Mouse (Mus musculus): Measurements from ENCODE around the gene Asns. TPM values are rescaled to one million over a fixed set of nuclear protein-coding genes. Genes with fewer than 3 reads are reported as not detected.
"Not testable (repeated sequence)": the region's sequence is repeated elsewhere in the genome, so short reads cannot be mapped to it uniquely, and the experiment has no call there.

The Asns gene
- total RNA-seq, 2 experiments from 2014 or later = 51.2 to 58.4 TPM

DNA sequence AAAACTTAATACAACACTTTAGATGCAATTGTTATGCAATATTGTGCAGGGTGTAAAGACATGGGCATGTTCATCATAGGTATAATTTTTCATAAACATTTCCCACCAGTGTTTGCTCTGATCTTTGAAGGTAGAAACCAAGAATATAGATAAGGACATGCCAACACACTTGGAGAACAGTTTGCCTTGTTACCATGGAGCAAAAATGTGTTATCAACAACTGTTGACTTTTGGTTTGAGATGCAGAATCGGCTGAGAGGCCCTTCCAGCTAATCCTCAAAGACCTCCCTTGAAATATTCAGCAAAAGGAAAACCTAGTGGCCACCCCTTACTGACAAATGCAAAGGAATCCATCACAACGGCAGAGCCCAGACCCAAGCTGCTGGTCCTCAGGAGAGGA is 7.0 kb downstream of the Asns start:
- DNase-seq (ENCODE audit: low spot score in 2 of 2) = no peak

DNA sequence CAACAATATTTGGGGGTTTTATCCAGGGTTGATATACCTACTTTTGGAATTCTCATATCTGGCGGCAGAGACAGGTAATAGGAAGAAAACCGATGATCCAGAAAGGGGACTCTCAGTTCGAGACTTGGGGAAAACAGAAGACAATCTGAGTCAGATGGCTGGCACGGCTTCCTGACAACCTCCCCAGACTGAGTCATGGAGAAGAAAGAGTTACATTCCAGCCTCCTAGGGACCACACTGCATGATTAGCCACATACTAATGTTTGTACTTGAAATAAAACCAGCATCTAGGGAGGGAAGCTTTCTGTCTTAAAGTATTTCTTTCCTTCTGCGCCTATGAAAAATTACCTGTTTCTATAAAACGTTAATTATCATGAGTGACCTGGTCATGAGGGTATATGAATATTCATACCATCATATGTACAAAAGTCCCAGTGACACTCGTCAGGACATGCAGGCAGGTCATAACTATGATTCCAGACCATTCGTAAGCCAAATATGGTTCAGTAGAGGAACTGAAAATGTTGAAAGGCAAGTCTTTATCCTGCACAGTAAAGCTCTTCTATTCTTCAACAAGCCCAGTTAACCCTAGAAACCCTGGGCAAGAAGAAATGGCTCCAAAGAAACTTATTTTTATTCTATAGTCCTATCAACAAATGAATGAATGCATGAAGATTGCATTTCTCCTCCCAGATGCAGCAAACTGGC is 16.7 kb downstream of the Asns start:
- no peak for DNase-seq (ENCODE audit: low spot score in 2 of 2)

- no peak for DNase-seq (ENCODE audit: low spot score in 2 of 2)
These were observed 20.4 kb downstream of the Asns start for GRCm38 (mm10) chr6:7672438-7673253.

GRCm38 (mm10) chr6:7671429-7671828 is 21.6 kb downstream of the Asns start:
- no peak for DNase-seq (ENCODE audit: low spot score in 2 of 2)

GRCm38 (mm10) chr6:7670588-7670987 is 22.5 kb downstream of the Asns start:
- no peak for DNase-seq (ENCODE audit: low spot score in 2 of 2)

GRCm38 (mm10) chr6:7669721-7670120 is 23.3 kb downstream of the Asns start:
- no peak for DNase-seq (ENCODE audit: low spot score in 2 of 2)

GRCm38 (mm10) chr6:7668332-7668731 is 24.7 kb downstream of the Asns start:
- DNase-seq (ENCODE audit: low spot score in 2 of 2) = no peak

DNA sequence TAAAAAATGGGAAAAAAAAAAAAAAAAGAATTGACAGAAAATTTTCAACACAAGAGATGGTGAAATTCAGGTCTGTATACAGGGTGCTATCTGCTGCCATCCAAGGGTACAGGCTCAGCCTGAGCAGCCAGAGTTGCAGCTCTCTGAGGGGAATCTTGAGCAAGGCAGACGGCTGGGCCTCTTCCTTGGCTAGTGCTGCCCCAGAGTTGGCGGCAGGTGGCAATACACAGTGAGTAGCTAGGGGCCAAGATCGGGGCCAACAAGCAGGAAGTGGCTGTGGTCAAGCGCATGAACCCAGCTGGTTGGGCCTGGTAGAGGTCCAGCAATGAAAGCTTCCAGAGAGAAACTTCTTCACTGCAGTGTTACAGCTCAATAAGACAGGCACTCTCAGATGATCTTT is 27.2 kb downstream of the Asns start:
- not testable (repeated sequence) for DNase-seq (ENCODE audit: low spot score in 2 of 2)

GRCm38 (mm10) chr6:7661455-7661854 is 31.6 kb downstream of the Asns start:
- DNase-seq (ENCODE audit: low spot score in 2 of 2) = no peak

- no peak for DNase-seq (ENCODE audit: low spot score in 2 of 2)
These were observed 32.5 kb downstream of the Asns start for GRCm38 (mm10) chr6:7660377-7661080.

- no peak for DNase-seq (ENCODE audit: low spot score in 2 of 2)
These were observed 36.5 kb downstream of the Asns start for GRCm38 (mm10) chr6:7656601-7657000.

- DNase-seq (ENCODE audit: low spot score in 2 of 2) = no peak
These were observed 44.6 kb downstream of the Asns start for GRCm38 (mm10) chr6:7648458-7648857.

Other genes starting within 250 kb of the Asns start
- gene Tac1, start 138.4 kb downstream of the Asns start, total RNA-seq (2021) = not detected
- gene C1galt1, start 151.6 kb upstream of the Asns start, total RNA-seq (2021) = 10 to 100 TPM; 18.1 to 28.3 TPM

Measured in adrenal gland, adult 18-20 months (tissue).